Mouse (Mus musculus) olfactory bulb, adult 2 months (tissue): Measurements from ENCODE around the gene Churc1. TPM values are rescaled to one million over a fixed set of nuclear protein-coding genes. Genes with fewer than 3 reads are reported as not detected.

Experiments used
- H3K27ac ChIP-seq: fragments of 200-500 bp; 2 replicates; pipeline ENCODE4 v1.5.1; 2012; ENCODE audit warnings: low read depth, low read length; ENCODE audit not compliant: insufficient read depth
- H3K4me1 ChIP-seq: fragments of 200-500 bp; 2 replicates; pipeline ENCODE4 v1.6.1; 2012; ENCODE audit warnings: low read length; ENCODE audit not compliant: control insufficient read depth, insufficient read depth
- H3K4me3 ChIP-seq: fragments of 200-500 bp; 2 replicates; pipeline ENCODE4 v1.5.1; 2012; ENCODE audit warnings: mild to moderate bottlenecking, low read depth, low read length, moderate library complexity; ENCODE audit not compliant: insufficient read depth
- CTCF ChIP-seq: fragments of 200-500 bp; IDR thresholded peaks from 2 replicates; pipeline ENCODE4 v1.5.1; 2012; ENCODE audit warnings: low read depth, mild to moderate bottlenecking, low read length, moderate library complexity; ENCODE audit not compliant: insufficient read depth
- POLR2A ChIP-seq: fragments of 200-500 bp; IDR thresholded peaks from 2 replicates; pipeline ENCODE4 v1.6.1; 2012; ENCODE audit warnings: mild to moderate bottlenecking, low read depth, low read length, moderate library complexity; ENCODE audit not compliant: insufficient read depth
- WGBS: fragments of 180-500 bp; shearing (Covaris S2); methylation state at CpG from one replicate; pipeline ENCODE4 v1.1.7; 2018; 5-methylcytosine and 5-hydroxymethylcytosine counted together
- polyA plus RNA-seq: library from polyadenylated mRNA; stranded (reverse); fragments of >200 nt; gene quantifications from 2 replicates; pipeline ENCODE4 v1.2.4, GENCODE M21; 2012; ENCODE audit warnings: low replicate concordance; ENCODE audit not compliant: missing spikeins, insufficient read depth, insufficient read length

Churc1 gene
- polyA plus RNA-seq = not detected in 2 replicates

DNA sequence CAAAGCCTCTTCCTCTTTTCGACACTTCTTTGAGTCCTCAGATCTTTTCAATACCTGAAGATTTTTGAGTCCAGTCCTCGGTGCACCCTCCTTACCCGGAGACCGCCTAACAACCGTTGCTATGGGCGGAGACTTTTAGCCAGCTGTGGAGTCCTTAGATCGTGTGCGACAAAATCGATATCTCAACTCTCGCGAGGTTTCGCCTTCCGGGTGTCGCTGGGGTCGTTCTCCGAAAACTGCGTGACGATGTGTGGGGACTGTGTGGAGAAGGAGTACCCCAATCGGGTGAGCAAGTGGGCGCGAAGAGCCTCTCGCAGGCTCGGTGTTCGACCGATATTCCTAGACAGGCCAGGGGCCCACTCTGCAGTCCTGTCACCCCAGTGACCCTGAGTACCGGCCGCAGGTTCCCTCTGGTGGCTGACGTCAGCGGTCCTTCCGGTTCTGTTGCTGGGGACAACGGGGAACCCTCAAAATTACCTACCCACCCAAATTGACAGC lies at the start of gene Churc1, which contains the start of gene Fntb:
Churc1 (plus strand) TSS at position 185 of the 498 bp plus-strand sequence.
Fntb (plus strand) TSS at position 236 of the 498 bp plus-strand sequence.
- H3K4me1 ChIP-seq = peaks cover 6% of the 10 kb centered on the region
- under 1% methylated on average over 31 of the region's 31 CpGs for WGBS
- TF ChIP-seq POLR2A (peak; percentile 67), CTCF (no peak)
- peak within 1 kb of the TSS; percentile 100 for H3K4me3 ChIP-seq
- H3K27ac ChIP-seq = peak within 1 kb of the TSS; percentile 99

DNA sequence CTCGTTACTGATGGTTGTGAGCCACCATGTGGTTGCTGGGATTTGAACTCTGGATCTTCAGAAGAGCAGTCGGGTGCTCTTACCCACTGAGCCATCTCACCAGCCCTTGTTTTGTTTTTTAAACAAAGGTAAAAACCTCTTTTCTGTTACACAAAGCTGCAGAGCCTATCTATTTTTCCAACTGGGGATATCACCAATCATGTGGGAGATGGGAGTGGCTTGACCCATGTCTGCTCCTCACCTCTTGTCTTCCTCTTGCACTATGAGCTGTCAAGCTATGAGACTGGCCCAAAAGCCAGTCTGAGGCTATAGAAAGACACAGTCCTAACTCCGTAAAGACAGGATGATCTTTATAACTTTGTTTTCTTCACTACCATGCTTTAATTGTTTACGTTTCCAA lies 47.0 kb upstream of the Churc1 start:
- WGBS = 92% methylated on average over 4 of the region's 4 CpGs
- H3K4me3 ChIP-seq = no peak overlapping the region
- no peak for TF ChIP-seq CTCF
- no peak for TF ChIP-seq POLR2A
- no peaks in the 10 kb centered on the region for H3K4me1 ChIP-seq
- H3K27ac ChIP-seq = no peak overlapping the region

DNA sequence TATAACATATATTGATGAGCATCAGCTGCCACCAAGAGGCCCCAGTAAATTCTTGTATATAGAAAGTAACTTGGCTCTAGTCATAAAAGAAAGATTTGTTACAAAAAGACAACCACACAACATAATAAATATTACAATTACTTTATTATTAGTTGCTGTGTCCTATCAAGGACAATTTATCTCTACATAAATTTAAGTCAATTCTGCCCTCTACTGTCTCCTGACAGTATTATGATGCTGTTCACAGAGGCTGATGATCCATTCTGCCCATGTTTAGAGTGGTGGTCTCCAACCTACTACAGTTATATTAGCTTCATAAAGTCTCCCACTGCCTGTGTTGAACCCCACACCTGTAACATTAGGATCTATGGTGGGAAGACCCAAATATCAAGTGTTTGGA lies 44.8 kb upstream of the Churc1 start:
- Histone ChIP-seq H3K4me1 (no peaks in the 10 kb centered on the region), H3K27ac (no peak overlapping the region), H3K4me3 (no peak overlapping the region)
- TF ChIP-seq POLR2A (no peak), CTCF (no peak)

DNA sequence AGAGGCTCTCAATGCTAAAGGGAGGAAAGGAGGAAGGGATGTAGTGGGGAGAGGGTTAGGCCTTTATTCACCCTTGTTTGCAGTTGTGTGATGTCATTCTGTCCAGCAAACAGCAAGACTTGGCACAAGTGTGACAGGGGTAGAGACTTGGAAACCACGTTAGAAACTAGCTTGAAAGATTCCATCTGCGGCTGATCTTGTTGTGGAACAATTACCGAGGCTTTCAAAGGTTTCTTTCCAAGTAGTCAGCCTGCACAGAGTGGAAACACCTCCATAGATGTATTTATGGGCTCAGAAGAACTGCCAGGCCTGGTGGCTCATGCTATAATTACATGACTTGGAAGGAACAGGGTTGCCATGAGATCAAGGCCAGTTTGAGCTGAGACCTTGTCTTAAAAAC lies 43.3 kb upstream of the Churc1 start:
- Histone ChIP-seq H3K4me1 (no peaks in the 10 kb centered on the region), H3K27ac (no peak overlapping the region), H3K4me3 (no peak overlapping the region)
- TF ChIP-seq POLR2A (no peak), CTCF (no peak)
- WGBS = 39% methylated on average over 3 of the region's 3 CpGs

DNA sequence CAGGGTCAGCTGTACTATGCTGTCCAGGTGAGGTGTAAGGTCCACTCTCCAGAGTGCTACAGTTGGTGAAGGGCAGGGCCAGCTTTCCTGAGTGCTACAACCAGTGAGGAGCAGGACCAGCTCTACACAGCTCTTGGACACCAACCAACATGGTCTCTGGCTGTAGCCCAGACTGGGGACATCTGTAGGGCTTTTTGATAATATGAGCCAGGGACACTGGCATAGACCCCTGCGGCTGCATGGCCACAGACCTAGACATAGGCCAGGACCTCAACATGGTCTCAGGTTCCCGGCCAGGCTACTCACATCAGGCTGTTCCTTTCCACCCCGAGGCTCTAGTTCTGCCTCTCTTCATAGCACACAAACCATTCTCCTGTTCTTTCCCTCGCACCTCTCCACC lies 37.4 kb upstream of the Churc1 start:
- Histone ChIP-seq H3K4me1 (no peaks in the 10 kb centered on the region), H3K4me3 (no peak overlapping the region), H3K27ac (no peak overlapping the region)
- TF ChIP-seq CTCF (no peak), POLR2A (no peak)
- 96% methylated on average over 4 of the region's 4 CpGs for WGBS

DNA sequence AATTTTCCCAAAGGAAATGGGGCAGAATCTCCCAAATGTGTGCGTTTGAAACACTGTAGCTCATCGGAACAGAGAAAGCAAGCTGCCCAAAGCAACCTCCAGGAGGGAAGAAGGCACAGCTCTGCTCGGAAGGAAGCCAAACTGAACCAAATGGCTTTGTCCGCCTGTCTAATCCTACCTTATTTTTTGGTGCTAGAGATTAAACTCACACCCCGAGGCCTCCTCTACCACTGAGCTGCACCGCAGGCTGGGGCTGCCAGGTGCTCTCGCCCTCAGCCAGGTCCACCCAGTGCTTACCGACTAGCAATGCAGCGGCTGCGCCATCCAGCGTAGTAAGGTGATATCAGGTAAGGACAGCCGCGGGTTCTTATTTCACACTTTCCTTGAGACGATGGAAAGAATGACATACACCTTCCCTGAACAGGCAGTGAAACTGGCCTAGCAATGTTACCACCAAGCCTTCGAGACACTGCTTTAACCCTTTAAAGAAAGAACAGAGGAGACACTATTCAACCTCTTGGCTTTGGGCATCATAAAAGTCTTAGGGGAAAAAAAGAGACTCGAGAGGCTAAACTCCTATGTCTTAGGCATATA lies 14.4 kb upstream of the Churc1 start:
- no peak overlapping the region for H3K27ac ChIP-seq
- TF ChIP-seq POLR2A = no peak
- no peak for TF ChIP-seq CTCF
- peaks cover 2% of the 10 kb centered on the region; the same call in 1 of the 2 replicates for H3K4me1 ChIP-seq
- 85% methylated on average over 16 of the region's 16 CpGs for WGBS
- H3K4me3 ChIP-seq = no peak overlapping the region

DNA sequence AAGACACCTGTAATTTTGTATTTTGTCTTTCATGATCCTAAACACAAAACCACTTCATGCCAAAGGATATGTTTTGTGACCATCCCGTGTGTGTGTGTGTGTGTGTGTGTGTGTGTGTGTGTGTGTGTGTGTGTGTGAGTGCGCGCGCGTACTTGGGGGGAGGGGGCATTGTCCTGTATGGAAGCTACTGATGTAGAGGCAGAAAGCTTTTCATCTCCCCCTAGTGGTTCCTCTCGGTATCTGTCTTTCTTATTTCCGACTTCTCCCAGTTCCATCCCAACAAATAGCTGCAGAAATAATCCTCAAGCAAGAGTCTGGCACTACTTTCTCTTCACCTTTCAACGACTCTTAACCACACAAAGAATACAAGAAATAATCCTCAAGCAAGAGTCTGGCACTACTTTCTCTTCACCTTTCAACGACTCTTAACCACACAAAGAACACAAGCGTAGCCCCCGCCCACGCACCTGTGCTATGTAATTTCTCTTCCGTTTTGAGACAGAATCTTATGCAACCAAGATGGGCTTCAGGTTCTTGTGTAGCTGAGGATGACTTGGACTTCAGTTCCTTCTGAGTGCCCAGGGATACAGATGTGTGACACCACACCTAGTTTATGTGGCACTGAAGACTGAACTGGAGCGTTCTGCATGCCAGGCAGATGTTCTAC lies 12.6 kb upstream of the Churc1 start:
- WGBS = 34% methylated on average over 14 of the region's 14 CpGs
- TF ChIP-seq POLR2A (no peak), CTCF (peak; percentile 35; the same call in 1 of the 2 replicates)

DNA sequence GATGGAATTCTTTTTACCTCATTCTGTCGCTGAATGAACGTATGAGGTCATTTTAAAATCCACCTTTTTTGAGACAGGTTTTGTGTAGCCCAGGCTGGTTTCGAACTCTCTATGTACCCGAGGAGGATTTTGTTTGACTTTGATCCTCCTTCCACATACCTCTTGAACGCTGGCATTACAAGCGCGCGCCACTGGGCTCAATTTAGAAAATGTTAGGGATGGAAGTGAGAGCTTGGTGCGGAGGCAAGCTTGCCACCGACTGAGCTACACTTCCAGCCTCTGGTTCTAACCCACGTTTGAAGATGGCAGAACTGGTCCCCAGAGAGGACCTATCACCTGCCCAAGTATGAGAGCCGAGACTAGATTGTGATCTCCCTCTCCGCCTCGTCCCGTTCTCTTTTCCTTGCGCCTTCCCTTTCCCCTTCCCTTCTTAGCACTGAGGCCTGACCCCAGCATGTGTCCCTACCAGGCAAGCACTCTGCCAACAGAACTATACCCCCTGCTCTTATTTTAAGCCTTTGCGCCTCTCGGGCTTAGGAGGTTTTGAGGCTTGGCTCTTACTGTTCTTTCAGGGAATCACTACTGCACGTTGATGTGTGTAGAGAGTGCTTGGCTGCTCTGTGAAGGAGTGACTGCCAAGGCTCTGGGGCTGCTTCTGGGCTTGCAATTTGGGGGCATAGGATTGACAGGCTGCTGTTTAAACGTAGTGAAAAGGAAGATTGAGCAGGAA lies 728 bp downstream of the Churc1 start:
- 19% methylated on average over 20 of the region's 20 CpGs for WGBS
- peaks cover 6% of the 10 kb centered on the region for H3K4me1 ChIP-seq

More for the DNA sequence above, 12.6 kb upstream of the Churc1 start:
- Histone ChIP-seq H3K4me3 (no peak overlapping the region), H3K4me1 (peaks cover 2% of the 10 kb centered on the region; the same call in 1 of the 2 replicates), H3K27ac (no peak overlapping the region)

More for the DNA sequence above, 728 bp downstream of the Churc1 start:
- TF ChIP-seq POLR2A (no peak), CTCF (no peak)
- H3K4me3 ChIP-seq = peak overlapping the region; percentile 100
- H3K27ac ChIP-seq = peak overlapping the region; percentile 99
